Mouse (Mus musculus) spleen, adult 2 months (tissue): ENCODE measurements around the gene Btg4. TPM values are rescaled to one million over a fixed set of nuclear protein-coding genes. Genes with fewer than 3 reads are reported as not detected.

ENCODE experiments used
- DNase-seq, 2 experiments: peaks; one replicate each; pipeline versions ENCODE4 v3.0.0 to v3.0.0-alpha.2; 2012 to 2021; ENCODE audit warnings: low spot score in 2 of 2, low read depth in 1 of 2
- H3K27ac ChIP-seq: fragments of 200-500 bp; 2 replicates; pipeline ENCODE4 v1.5.1; 2012; ENCODE audit warnings: low read length, inconsistent platforms; ENCODE audit not compliant: insufficient read depth
- H3K27me3 ChIP-seq: fragments of 200-500 bp; 2 replicates; pipeline ENCODE4 v1.6.1; 2012; ENCODE audit warnings: mild to moderate bottlenecking, moderate library complexity, low read length, inconsistent platforms; ENCODE audit not compliant: control insufficient read depth, insufficient read depth
- H3K36me3 ChIP-seq: fragments of 200-500 bp; 2 replicates; pipeline ENCODE4 v1.6.1; 2012; ENCODE audit warnings: mild to moderate bottlenecking, low read length, inconsistent platforms; ENCODE audit not compliant: control insufficient read depth, insufficient read depth
- H3K4me1 ChIP-seq: fragments of 200-500 bp; 2 replicates; pipeline ENCODE4 v1.6.1; 2011; ENCODE audit warnings: inconsistent platforms; ENCODE audit not compliant: control insufficient read depth, insufficient read depth, insufficient read length
- H3K4me3 ChIP-seq: fragments of 200-500 bp; 2 replicates; pipeline ENCODE4 v1.5.1; 2011; ENCODE audit warnings: mild to moderate bottlenecking, inconsistent platforms; ENCODE audit not compliant: insufficient read depth, insufficient read length; ENCODE audit errors: extremely low read depth
- CTCF ChIP-seq: fragments of 200-500 bp; IDR thresholded peaks from 2 replicates; pipeline ENCODE4 v1.5.1; 2011; ENCODE audit warnings: mild to moderate bottlenecking, inconsistent platforms; ENCODE audit not compliant: insufficient read depth, insufficient read length, insufficient replicate concordance; ENCODE audit errors: extremely low read depth
- POLR2A ChIP-seq: fragments of 200-500 bp; IDR thresholded peaks from 2 replicates; pipeline ENCODE4 v1.6.1; 2011; ENCODE audit warnings: low read depth, low read length, inconsistent platforms
- WGBS: fragments of 180-500 bp; shearing (Covaris S2); methylation state at CpG from one replicate; pipeline ENCODE4 v1.1.7; 2018; 5-methylcytosine and 5-hydroxymethylcytosine counted together
- polyA plus RNA-seq: library from polyadenylated mRNA; depleted of rRNA; stranded (reverse); fragments of >200 nt; gene quantifications from 2 replicates; pipeline ENCODE4 v1.2.3, GENCODE M21; 2012

The Btg4 gene
- polyA plus RNA-seq, 1 experiment, result not detected

DNA sequence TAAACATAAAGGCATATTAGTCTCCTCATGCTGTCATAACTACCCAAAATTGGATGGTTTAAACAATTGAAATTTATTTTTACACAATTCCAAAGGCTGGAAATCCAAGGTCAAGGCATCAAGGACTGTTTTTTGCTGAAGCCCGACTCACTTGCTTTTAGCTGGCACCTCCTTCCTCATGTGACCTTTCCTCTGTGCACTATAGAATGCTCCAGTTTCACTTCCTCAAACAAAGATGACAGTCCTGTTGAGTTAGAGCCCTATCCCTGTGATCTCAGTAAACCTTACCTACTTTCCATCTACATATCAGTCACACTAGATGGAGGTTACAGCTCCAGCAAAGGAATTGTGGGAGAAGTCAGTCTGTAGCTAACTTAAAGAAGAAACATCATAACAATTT, 30.6 kb upstream of the Btg4 start:
- WGBS, result 7% methylated on average over 1 of the region's 1 CpGs
- Histone ChIP-seq H3K27ac (no peak overlapping the region), H3K36me3 (no peaks in the 10 kb centered on the region), H3K4me1 (peaks cover 7% of the 10 kb centered on the region; the same call in 1 of the 2 replicates), H3K27me3 (no peaks in the 10 kb centered on the region), H3K4me3 (no peak overlapping the region)
- no peak for TF ChIP-seq POLR2A
- no peak for TF ChIP-seq CTCF
- DNase-seq, result peak; percentile 4 to 63

DNA sequence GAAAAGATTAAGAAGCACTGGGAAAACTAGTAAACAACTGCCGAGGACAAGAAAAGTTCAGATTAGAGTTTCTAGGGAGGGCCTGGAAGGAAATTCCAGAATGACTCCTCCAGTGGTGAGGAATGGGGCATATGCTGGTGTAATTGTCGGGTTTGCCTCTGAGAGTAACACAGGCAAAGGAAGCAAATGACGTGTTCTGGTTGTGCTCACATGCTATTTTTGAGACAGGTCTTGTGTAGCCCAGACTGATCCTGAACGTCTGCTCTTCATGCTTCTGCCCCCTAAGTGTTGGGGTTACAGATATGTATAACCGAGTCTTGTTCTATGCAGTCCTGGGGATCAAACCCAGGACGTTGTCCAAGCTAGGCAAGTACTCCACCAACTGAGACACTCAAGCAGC, 29.1 kb upstream of the Btg4 start:
- H3K36me3 ChIP-seq, result no peaks in the 10 kb centered on the region
- WGBS, result 80% methylated on average over 6 of the region's 6 CpGs
- H3K4me1 ChIP-seq, result peaks cover 7% of the 10 kb centered on the region; the same call in 1 of the 2 replicates
- H3K4me3 ChIP-seq, result no peak overlapping the region
- no peak for DNase-seq
- no peak overlapping the region for H3K27ac ChIP-seq
- no peak for TF ChIP-seq CTCF
- TF ChIP-seq POLR2A, result no peak
- H3K27me3 ChIP-seq, result no peaks in the 10 kb centered on the region

DNA sequence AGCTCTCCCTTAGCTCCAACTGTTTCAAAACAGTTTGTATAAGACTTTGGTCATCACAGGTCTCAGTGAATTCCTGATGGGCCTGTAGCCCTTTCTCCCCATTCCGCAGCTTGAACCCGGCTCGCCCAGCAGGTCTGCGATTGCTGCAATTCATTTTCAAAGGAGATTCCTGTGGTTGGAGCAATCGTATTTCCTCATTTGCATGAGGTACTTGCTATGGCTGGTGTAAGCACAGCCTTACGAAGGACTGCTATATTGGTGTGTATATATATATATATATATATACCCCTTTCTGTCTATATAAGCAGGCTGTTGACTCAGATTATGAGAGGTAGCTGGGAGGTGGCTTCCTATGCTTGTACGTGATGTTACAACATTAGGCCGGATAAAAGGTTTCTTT, 28.4 kb upstream of the Btg4 start:
- Histone ChIP-seq H3K36me3 (no peaks in the 10 kb centered on the region), H3K4me1 (peaks cover 7% of the 10 kb centered on the region; the same call in 1 of the 2 replicates), H3K4me3 (no peak overlapping the region), H3K27me3 (no peaks in the 10 kb centered on the region), H3K27ac (no peak overlapping the region)
- TF ChIP-seq CTCF, result no peak
- no peak for DNase-seq
- 68% methylated on average over 8 of the region's 8 CpGs for WGBS

DNA sequence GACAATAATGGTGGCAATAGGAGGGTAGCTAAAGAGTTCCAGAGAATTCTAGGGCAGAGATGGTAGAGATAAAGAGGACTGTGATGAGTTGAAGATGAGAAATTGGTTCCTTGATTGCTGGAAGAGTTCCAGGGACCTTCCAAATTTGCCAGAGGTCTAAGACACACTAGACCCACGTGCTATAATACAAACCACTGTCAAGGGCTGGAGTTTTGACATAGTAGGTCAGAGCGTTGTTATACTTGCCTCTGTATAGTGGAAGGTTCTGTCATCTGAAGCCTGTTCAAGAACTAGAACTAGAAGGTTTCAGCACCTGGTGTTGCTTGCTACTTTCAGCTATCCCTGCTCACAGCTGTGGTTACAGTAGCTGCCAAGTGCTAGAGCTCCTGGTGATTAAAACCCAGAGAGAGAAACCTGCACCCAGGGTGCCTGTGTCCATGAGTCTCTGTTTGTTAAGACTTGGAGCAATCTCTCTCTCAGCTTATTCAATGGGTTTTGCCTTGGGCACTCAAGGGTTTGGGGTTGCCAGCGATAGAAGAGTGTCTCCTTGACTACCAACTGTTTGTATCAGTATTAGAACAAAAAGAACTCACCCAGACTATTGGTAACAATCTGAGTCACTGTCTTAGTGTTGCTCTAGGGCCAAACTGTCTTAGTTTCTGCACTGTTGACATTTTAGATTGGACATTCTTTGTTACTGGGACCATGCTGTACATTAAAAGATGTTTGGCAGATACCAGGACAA, 27.7 kb upstream of the Btg4 start:
- peaks cover 7% of the 10 kb centered on the region; the same call in 1 of the 2 replicates for H3K4me1 ChIP-seq
- 69% methylated on average over 3 of the region's 3 CpGs for WGBS
- no peak overlapping the region for H3K27ac ChIP-seq
- no peaks in the 10 kb centered on the region for H3K27me3 ChIP-seq
- DNase-seq, result no peak
- TF ChIP-seq POLR2A (no peak), CTCF (no peak)
- H3K36me3 ChIP-seq, result no peaks in the 10 kb centered on the region
- H3K4me3 ChIP-seq, result no peak overlapping the region

DNA sequence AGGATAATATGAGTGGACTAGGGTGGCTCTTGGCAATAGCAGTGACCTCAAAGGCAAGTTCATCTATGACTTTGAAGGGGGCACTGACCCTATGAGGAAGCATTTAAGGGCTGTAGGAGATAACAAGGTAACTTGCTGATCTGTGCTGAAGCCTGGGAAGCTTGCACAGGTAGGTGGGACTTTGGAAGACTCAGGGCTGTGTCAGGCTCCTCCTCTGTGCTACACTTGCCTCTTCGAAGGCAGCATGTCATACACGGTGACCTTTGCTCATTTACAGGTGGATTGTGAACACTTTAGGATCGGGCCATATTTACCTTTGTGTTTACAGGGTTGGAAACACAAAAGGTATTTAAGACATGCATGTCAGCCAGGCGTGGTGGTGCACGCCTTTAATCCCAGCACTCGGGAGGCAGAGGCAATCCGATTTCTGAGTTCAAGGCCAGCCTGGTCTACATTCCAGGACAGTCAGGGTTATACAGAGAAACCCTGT, 19.2 kb upstream of the Btg4 start:
- no peak overlapping the region for H3K4me3 ChIP-seq
- DNase-seq, result no peak
- H3K27ac ChIP-seq, result no peak overlapping the region
- H3K36me3 ChIP-seq, result no peaks in the 10 kb centered on the region
- no peaks in the 10 kb centered on the region for H3K4me1 ChIP-seq
- TF ChIP-seq POLR2A (no peak), CTCF (no peak)
- no peaks in the 10 kb centered on the region for H3K27me3 ChIP-seq
- WGBS, result 94% methylated on average over 7 of the region's 7 CpGs

DNA sequence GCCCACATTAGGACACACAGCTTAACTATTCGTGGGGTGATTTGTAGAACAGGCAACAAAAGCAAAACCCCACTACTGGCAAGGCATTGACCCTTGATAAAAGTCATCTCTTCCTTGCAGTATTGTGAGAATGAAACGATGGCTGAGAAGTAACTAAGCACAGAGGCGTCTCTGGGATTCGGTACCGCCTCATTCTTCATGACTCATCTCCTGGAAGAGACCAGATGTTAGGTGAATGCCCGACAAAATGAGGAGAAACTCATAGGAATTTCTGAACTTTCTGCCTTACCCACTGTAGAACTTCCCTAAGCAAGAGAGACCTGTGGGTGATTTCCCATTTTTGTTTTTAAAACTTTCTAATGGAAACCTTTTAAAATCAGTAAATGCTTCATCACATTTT, 18.6 kb upstream of the Btg4 start:
- Histone ChIP-seq H3K27ac (no peak overlapping the region), H3K4me3 (no peak overlapping the region), H3K36me3 (no peaks in the 10 kb centered on the region), H3K27me3 (no peaks in the 10 kb centered on the region), H3K4me1 (no peaks in the 10 kb centered on the region)
- no peak for DNase-seq
- TF ChIP-seq CTCF (no peak), POLR2A (no peak)
- WGBS, result 90% methylated on average over 6 of the region's 6 CpGs

DNA sequence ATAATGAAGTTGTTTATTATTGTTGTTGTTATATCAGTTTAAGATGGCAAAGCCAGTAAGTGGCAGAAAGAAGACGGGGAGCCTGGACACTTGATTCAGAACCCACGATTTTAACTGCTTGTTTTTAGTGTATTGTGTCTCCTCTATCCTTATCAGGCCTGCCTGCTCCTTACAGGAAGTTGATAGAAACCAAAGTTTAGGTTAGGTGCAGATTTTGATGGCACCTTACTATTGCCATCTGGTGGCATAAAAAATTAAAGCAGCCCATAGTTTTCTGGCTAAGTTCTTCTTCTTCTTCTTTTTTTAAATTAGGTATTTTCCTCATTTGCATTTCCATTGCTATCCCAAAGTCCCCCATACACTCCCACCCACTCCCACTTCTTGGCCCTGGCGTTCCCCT, 8.5 kb upstream of the Btg4 start:
- TF ChIP-seq CTCF (no peak), POLR2A (no peak)
- no peak overlapping the region for H3K27ac ChIP-seq
- DNase-seq, result peak in 1 of 2 experiments; percentile 26

More for the DNA sequence above, 8.5 kb upstream of the Btg4 start:
- no peaks in the 10 kb centered on the region for H3K27me3 ChIP-seq
- H3K4me3 ChIP-seq, result no peak overlapping the region
- no peaks in the 10 kb centered on the region for H3K4me1 ChIP-seq
- no peaks in the 10 kb centered on the region for H3K36me3 ChIP-seq
- WGBS, result 36% methylated on average over 3 of the region's 3 CpGs
